Mouse (Mus musculus) MEL (cell line): ENCODE measurements around the gene Mrtfa. TPM values are rescaled to one million over a fixed set of nuclear protein-coding genes. Genes with fewer than 3 reads are reported as not detected.

Experiments used
- DNase-seq: peaks from one replicate; pipeline ENCODE4 v3.0.0; 2011; ENCODE audit warnings: low read depth, low spot score
- H3K27ac ChIP-seq: 2 replicates; pipeline ENCODE4 v1.5.1; 2012; ENCODE audit warnings: low read depth, mild to moderate bottlenecking, control low read depth, low read length, moderate library complexity; ENCODE audit not compliant: control insufficient read depth
- H3K27me3 ChIP-seq, 2 experiments: fragments of 150-350 bp in 1 of 2; sonication (generic) in 1 of 2; 2 replicates each; pipeline ENCODE4 v1.6.1; 2012; ENCODE audit warnings: low read length in 2 of 2, mild to moderate bottlenecking in 2 of 2, improper control_type of control experiment in 1 of 2, moderate library complexity in 1 of 2; ENCODE audit not compliant: insufficient read depth in 2 of 2, control insufficient read depth in 1 of 2
- H3K36me3 ChIP-seq, 2 experiments: 2 replicates each; pipeline ENCODE4 v1.6.1; 2012 to 2014; ENCODE audit warnings: low read length in 2 of 2, improper control_type of control experiment in 1 of 2, inconsistent platforms in 1 of 2, mild to moderate bottlenecking in 1 of 2; ENCODE audit not compliant: insufficient read depth in 2 of 2, control insufficient read depth in 1 of 2
- H3K4me1 ChIP-seq, 2 experiments: fragments of 150-350 bp in 1 of 2; sonication (generic) in 1 of 2; 2 replicates each; pipeline ENCODE4 v1.6.1; 2012; ENCODE audit warnings: low read length in 2 of 2, improper control_type of control experiment in 1 of 2, mild to moderate bottlenecking in 1 of 2; ENCODE audit not compliant: insufficient read depth in 2 of 2, control insufficient read depth in 1 of 2
- H3K4me3 ChIP-seq, 2 experiments: fragments of 150-350 bp in 1 of 2; sonication (generic) in 1 of 2; 2 replicates each; pipeline ENCODE4 v1.5.1; 2012; ENCODE audit warnings: low read depth in 2 of 2, low read length in 2 of 2, mild to moderate bottlenecking in 2 of 2, moderate library complexity in 2 of 2, control low read depth in 1 of 2, improper control_type of control experiment in 1 of 2; ENCODE audit not compliant: control insufficient read depth in 1 of 2, insufficient read depth in 1 of 2
- H3K79me2 ChIP-seq: 2 replicates; pipeline ENCODE4 v1.6.1; 2012; ENCODE audit warnings: mild to moderate bottlenecking, low read length, moderate library complexity; ENCODE audit not compliant: control insufficient read depth, poor library complexity, insufficient read depth
- H3K9ac ChIP-seq: 2 replicates; pipeline ENCODE4 v1.6.1; 2012; ENCODE audit warnings: low read depth, mild to moderate bottlenecking, control low read depth, low read length, moderate library complexity; ENCODE audit not compliant: control insufficient read depth, poor library complexity, severe bottlenecking
- H3K9me3 ChIP-seq: fragments of 150-350 bp; sonication (generic); replicated peaks from 2 replicates; pipeline ENCODE4 v1.6.1; 2012; ENCODE audit warnings: mild to moderate bottlenecking, low read length, improper control_type of control experiment, moderate library complexity; ENCODE audit not compliant: insufficient read depth
- BHLHE40 ChIP-seq: IDR thresholded peaks from 2 replicates; pipeline ENCODE4 v1.6.1; 2012; ENCODE audit warnings: low read depth, mild to moderate bottlenecking, inconsistent platforms, low read length, improper control_type of control experiment, borderline replicate concordance
- EP300 ChIP-seq, 2 experiments: IDR thresholded peaks; 2 replicates each; pipeline ENCODE4 v1.6.1; 2011; ENCODE audit warnings: improper control_type of control experiment in 2 of 2, low read length in 2 of 2, low read depth in 1 of 2, mild to moderate bottlenecking in 1 of 2
- GABPA ChIP-seq: IDR thresholded peaks from 2 replicates; pipeline ENCODE4 v1.6.1; 2012; ENCODE audit warnings: low read depth, mild to moderate bottlenecking, inconsistent platforms, low read length, improper control_type of control experiment, moderate library complexity
- HCFC1 ChIP-seq: IDR thresholded peaks from 2 replicates; pipeline ENCODE4 v1.6.1; 2012; ENCODE audit warnings: low read depth, mild to moderate bottlenecking, inconsistent platforms, low read length, improper control_type of control experiment, moderate library complexity
- JUND ChIP-seq: IDR thresholded peaks from 2 replicates; pipeline ENCODE4 v1.6.1; 2011; ENCODE audit warnings: low read depth, mild to moderate bottlenecking, improper control_type of control experiment, low read length
- MAFK ChIP-seq: IDR thresholded peaks from 2 replicates; pipeline ENCODE4 v1.6.1; 2011; ENCODE audit warnings: low read depth, mild to moderate bottlenecking, low read length, improper control_type of control experiment, borderline replicate concordance
- MAZ ChIP-seq: IDR thresholded peaks from 2 replicates; pipeline ENCODE4 v1.6.1; 2012; ENCODE audit warnings: low read depth, mild to moderate bottlenecking, inconsistent platforms, low read length, improper control_type of control experiment
- MXI1 ChIP-seq: IDR thresholded peaks from 2 replicates; pipeline ENCODE4 v1.6.1; 2011; ENCODE audit warnings: mild to moderate bottlenecking, low read depth, low read length, improper control_type of control experiment
- MYB ChIP-seq: IDR thresholded peaks from 2 replicates; pipeline ENCODE4 v1.6.1; 2011; ENCODE audit warnings: mild to moderate bottlenecking, low read depth, low read length, improper control_type of control experiment
- MYC ChIP-seq: IDR thresholded peaks from 2 replicates; pipeline ENCODE4 v1.6.1; 2011; ENCODE audit warnings: low read depth, mild to moderate bottlenecking, low read length, improper control_type of control experiment, moderate library complexity
- NRF1 ChIP-seq: IDR thresholded peaks from 2 replicates; pipeline ENCODE4 v1.6.1; 2014; ENCODE audit warnings: low read depth, mild to moderate bottlenecking, inconsistent platforms, low read length, improper control_type of control experiment, moderate library complexity; ENCODE audit not compliant: poor library complexity, insufficient read depth, severe bottlenecking
- RAD21 ChIP-seq: IDR thresholded peaks from 2 replicates; pipeline ENCODE4 v1.6.1; 2011; ENCODE audit warnings: mild to moderate bottlenecking, low read depth, low read length, improper control_type of control experiment
- RCOR1 ChIP-seq: IDR thresholded peaks from 2 replicates; pipeline ENCODE4 v1.6.1; 2012; ENCODE audit warnings: low read depth, mild to moderate bottlenecking, inconsistent platforms, low read length, improper control_type of control experiment
- TBP ChIP-seq: IDR thresholded peaks from 2 replicates; pipeline ENCODE4 v1.8.0; 2011; ENCODE audit warnings: low read depth, low read length, improper control_type of control experiment
- UBTF ChIP-seq: IDR thresholded peaks from 2 replicates; pipeline ENCODE4 v1.6.1; 2012; ENCODE audit warnings: low read depth, mild to moderate bottlenecking, inconsistent platforms, low read length, improper control_type of control experiment, moderate library complexity, borderline replicate concordance; ENCODE audit not compliant: insufficient read depth
- USF1 ChIP-seq: IDR thresholded peaks from 2 replicates; pipeline ENCODE4 v1.6.1; 2014; ENCODE audit warnings: low read depth, mild to moderate bottlenecking, inconsistent platforms, low read length, improper control_type of control experiment, moderate library complexity
- USF2 ChIP-seq, 2 experiments: IDR thresholded peaks; 2 replicates each; pipeline ENCODE4 v1.6.1; 2011 to 2012; ENCODE audit warnings: improper control_type of control experiment in 2 of 2, low read length in 2 of 2, borderline replicate concordance in 1 of 2, inconsistent platforms in 1 of 2, low read depth in 1 of 2, mild to moderate bottlenecking in 1 of 2; ENCODE audit not compliant: insufficient read depth in 1 of 2
- ZC3H11A ChIP-seq: IDR thresholded peaks from 2 replicates; pipeline ENCODE4 v1.6.1; 2012; ENCODE audit warnings: low read depth, mild to moderate bottlenecking, inconsistent platforms, low read length, improper control_type of control experiment
- ZKSCAN1 ChIP-seq: IDR thresholded peaks from 2 replicates; pipeline ENCODE4 v1.6.1; 2012; ENCODE audit warnings: low read depth, mild to moderate bottlenecking, inconsistent platforms, low read length, improper control_type of control experiment, moderate library complexity
- ZMIZ1 ChIP-seq: IDR thresholded peaks from 2 replicates; pipeline ENCODE4 v1.6.1; 2012; ENCODE audit warnings: low read depth, mild to moderate bottlenecking, inconsistent platforms, low read length, improper control_type of control experiment, moderate library complexity
- ZNF384 ChIP-seq: IDR thresholded peaks from 2 replicates; pipeline ENCODE4 v1.6.1; 2012; ENCODE audit warnings: low read depth, mild to moderate bottlenecking, inconsistent platforms, low read length, improper control_type of control experiment
- polyA plus RNA-seq, 2 experiments: library from polyadenylated mRNA; stranded (reverse) in 1 of 2; unstranded in 1 of 2; fragments of >175 nt in 1 of 2; fragments of >200 nt in 1 of 2; gene quantifications; 2 replicates each; pipeline versions ENCODE4 v1.2.1 to v1.2.4; 2012; ENCODE audit warnings: low replicate concordance in 2 of 2, low read depth in 1 of 2; ENCODE audit not compliant: insufficient read length in 2 of 2, insufficient read depth in 1 of 2, missing spikeins in 1 of 2
- total RNA-seq: library from RNA; depleted of rRNA; stranded (reverse); fragments of 300-350 nt; gene quantifications from 2 replicates; pipeline ENCODE4 v1.2.3, GENCODE M21; 2012

Gene Mrtfa
- total and polyA plus RNA-seq, 3 experiments, result 2.6 to 11.9 TPM; not detected in 1

GRCm38 (mm10) chr15:81212976-81213375 lies 22.4 kb upstream of the Mrtfa start:
- TF ChIP-seq GABPA (no peak), MXI1 (no peak)
- TF ChIP-seq, all 39 proteins: peak for 0
- H3K4me3 ChIP-seq, result no peak overlapping the region
- H3K36me3 ChIP-seq, result no peaks in the 10 kb centered on the region
- no peak overlapping the region for H3K27ac ChIP-seq
- H3K27me3 ChIP-seq, result peaks cover 0 to 1% of the 10 kb centered on the region in 2 experiments; a peak in 1 of 4 replicates
- H3K4me1 ChIP-seq, result peaks cover 0 to 3% of the 10 kb centered on the region in 2 experiments; a peak in 1 of 4 replicates
- no peak for DNase-seq
- no peaks in the 10 kb centered on the region for H3K9me3 ChIP-seq
- no peak overlapping the region for H3K9ac ChIP-seq
- no peaks in the 10 kb centered on the region for H3K79me2 ChIP-seq

- Histone ChIP-seq H3K27ac (no peak overlapping the region), H3K4me3 (peak overlapping the region; percentile 32 to 73), H3K4me1 (peaks cover 0 to 3% of the 10 kb centered on the region in 2 experiments; a peak in 1 of 4 replicates), H3K9me3 (no peaks in the 10 kb centered on the region), H3K27me3 (no peaks in the 10 kb centered on the region; a peak in 1 of 4 replicates), H3K9ac (peak overlapping the region; percentile 29; the same call in 1 of the 2 replicates), H3K79me2 (no peaks in the 10 kb centered on the region), H3K36me3 (no peaks in the 10 kb centered on the region)
- no peak for TF ChIP-seq UBTF
- TF ChIP-seq MYC, result 0 out of 2 replicates have a peak, but pooled peaks have one; percentile 38
- 0 out of 2 replicates have a peak, but pooled peaks have one; percentile 12 for TF ChIP-seq RCOR1
- no peak for TF ChIP-seq MYB
- DNase-seq, result peak; percentile 71
Observed at GRCm38 (mm10) chr15:81210496-81210895, 19.9 kb upstream of the Mrtfa start.

- DNase-seq, result no peak
- Histone ChIP-seq H3K27me3 (no peaks in the 10 kb centered on the region), H3K9me3 (no peaks in the 10 kb centered on the region), H3K36me3 (no peaks in the 10 kb centered on the region), H3K27ac (no peak overlapping the region), H3K9ac (no peak overlapping the region), H3K4me3 (no peak overlapping the region), H3K79me2 (no peaks in the 10 kb centered on the region), H3K4me1 (no peaks in the 10 kb centered on the region)
- TF ChIP-seq BHLHE40, result no peak
- no peak for TF ChIP-seq USF2 (IDR thresholded peaks at IDR 0.05; ENCODE audit: borderline replicate concordance in 1 of 2, insufficient read depth in 1 of 2, low read depth in 1 of 2, low read length in 2 of 2)
- TF ChIP-seq JUND, result no peak
- no peak for TF ChIP-seq RAD21
- no peak for TF ChIP-seq HCFC1
- TF ChIP-seq ZMIZ1, result no peak
- TF ChIP-seq RCOR1, result no peak
- TF ChIP-seq MAFK, result no peak
- TF ChIP-seq EP300 (IDR thresholded peaks at IDR 0.05; ENCODE audit: low read depth in 1 of 2, low read length in 2 of 2), result no peak
- no peak for TF ChIP-seq TBP
- no peak for TF ChIP-seq NRF1
- no peak for TF ChIP-seq ZKSCAN1
- no peak for TF ChIP-seq ZNF384
- no peak for TF ChIP-seq ZC3H11A
- TF ChIP-seq USF1, result no peak
- no peak for TF ChIP-seq MAZ
Observed at GRCm38 (mm10) chr15:81202462-81202861, 11.9 kb upstream of the Mrtfa start.
